Comparison of ENCODE assay signal across 34 mouse cellular contexts in genomic region chr9:118491195-118491594, GRCm38 (mm10). TPM values are rescaled to one million over a fixed set of nuclear protein-coding genes. Genes with fewer than 3 reads are reported as not detected.
"Had no signal": no experiment of that assay in that cellular context is flagged by ENCODE, and none has a peak within 500 bp of the region (broad histone marks: within the 10 kb centered on the region; RNA-seq: fewer than 3 reads in every experiment).

No protein-coding gene starts in this region.

- DNase-seq: left cerebral cortex, postnatal 4 days; liver; liver, embryonic 13.5 days; liver, postnatal 0 days; lung, adult 18-20 months; lung, adult 2 months; lung, embryonic 14.5 days; lung, postnatal 10 days; lung, postnatal 14 days; lung, postnatal 36 days; lung, postnatal 4 days; midbrain, embryonic 14.5 days had no signal

- H3K9ac ChIP-seq: limb, embryonic 12.5 days; limb, embryonic 13.5 days; limb, embryonic 15.5 days; liver, embryonic 12.5 days; liver, embryonic 13.5 days; liver, embryonic 14.5 days; liver, embryonic 15.5 days; liver, postnatal 0 days; lung, embryonic 14.5 days; lung, embryonic 15.5 days; midbrain, embryonic 12.5 days; midbrain, embryonic 13.5 days; midbrain, embryonic 15.5 days had no signal

- H3K9me3 ChIP-seq: limb, embryonic 10.5 days; limb, embryonic 15.5 days; liver, embryonic 13.5 days; lung, embryonic 15.5 days; midbrain, embryonic 12.5 days; midbrain, embryonic 13.5 days; midbrain, embryonic 15.5 days had no signal

- H3K4me3 ChIP-seq: left cerebral cortex, adult 2 months; limb, embryonic 10.5 days; limb, embryonic 12.5 days; limb, embryonic 13.5 days; limb, embryonic 15.5 days; liver, embryonic 12.5 days; liver, embryonic 13.5 days; liver, embryonic 15.5 days; lung, embryonic 15.5 days; megakaryocyte, embryonic 14.5 days; midbrain, embryonic 10.5 days; midbrain, embryonic 12.5 days; midbrain, embryonic 13.5 days; midbrain, embryonic 15.5 days; myocyte had no signal

- H3K27ac ChIP-seq: left cerebral cortex, adult 2 months; limb, embryonic 10.5 days; limb, embryonic 12.5 days; limb, embryonic 13.5 days; limb, embryonic 15.5 days; liver, embryonic 12.5 days; liver, embryonic 13.5 days; liver, embryonic 14.5 days; liver, embryonic 15.5 days; lung, embryonic 15.5 days; macrophage; midbrain, embryonic 10.5 days; midbrain, embryonic 12.5 days; midbrain, embryonic 13.5 days; midbrain, embryonic 15.5 days had no signal

- H3K36me3 ChIP-seq: limb, embryonic 10.5 days; limb, embryonic 12.5 days; limb, embryonic 13.5 days; limb, embryonic 15.5 days; liver, embryonic 12.5 days; liver, embryonic 13.5 days; liver, embryonic 15.5 days; lung, embryonic 15.5 days; midbrain, embryonic 10.5 days; midbrain, embryonic 12.5 days; midbrain, embryonic 13.5 days; midbrain, embryonic 15.5 days had no signal

RNA-seq across cellular contexts. Expression of gene Eomes, which starts 13.2 kb away (rescaled TPM):
- total RNA-seq: liver, adult 2 months; megakaryocyte progenitor cell, adult 5-6 weeks had no signal
- polyA plus RNA-seq: liver, embryonic 11.5 days; liver, embryonic 12.5 days; liver, embryonic 13.5 days; liver, embryonic 15.5 days; liver, embryonic 16.5 days; liver, postnatal 0 days; lung, embryonic 14.5 days; lung, embryonic 15.5 days; lung, embryonic 16.5 days; macrophage; neural tube, embryonic 11.5 days had no signal
